Mouse (Mus musculus): Measurements from ENCODE around the gene Cd93.

The Cd93 gene

DNA sequence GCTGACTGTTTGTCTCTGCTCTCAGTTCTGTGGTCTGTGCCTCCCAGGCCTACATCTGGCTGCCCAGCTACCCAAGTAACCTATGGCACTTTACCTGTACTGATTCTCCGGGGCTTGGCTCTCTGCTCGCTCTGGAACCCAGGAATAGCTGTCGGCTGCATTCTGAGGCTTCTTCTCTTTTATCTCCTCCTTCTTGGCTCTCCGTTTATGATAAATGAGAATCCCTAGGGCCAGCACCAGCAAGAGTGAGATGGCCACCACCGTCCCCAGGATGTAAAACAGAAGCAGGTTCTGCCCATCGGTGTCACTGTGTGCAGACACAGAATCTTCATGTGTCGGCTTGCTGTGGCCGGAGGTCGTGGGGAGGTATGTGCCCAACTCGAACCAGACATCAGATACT is 1.9 kb downstream of the Cd93 start:
- no peak for DNase-seq

- DNase-seq, result no peak
Measured at GRCm38 (mm10) chr2:148439691-148440276, 3.6 kb downstream of the Cd93 start.

DNA sequence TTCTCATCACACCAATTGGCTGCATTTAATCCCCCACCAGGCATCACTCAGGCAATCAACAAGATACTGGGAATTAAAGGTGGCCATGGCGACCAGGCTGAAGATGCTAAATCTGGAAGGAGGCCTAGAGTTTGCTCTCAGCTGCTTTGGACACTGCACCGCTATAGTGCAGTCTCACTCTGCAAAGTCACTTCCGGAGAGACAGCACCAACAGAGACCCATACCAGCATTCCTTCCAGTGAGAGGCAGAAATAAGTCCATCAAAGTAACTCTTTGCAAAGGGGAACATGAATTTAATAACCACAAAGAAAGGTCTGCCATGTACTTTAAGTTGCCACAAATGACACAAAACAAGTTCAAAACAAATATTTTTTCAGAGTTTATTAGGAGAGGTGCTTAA is 7.1 kb downstream of the Cd93 start:
- no peak for DNase-seq

- no peak for DNase-seq
Measured at GRCm38 (mm10) chr2:148432346-148432745, 11.0 kb downstream of the Cd93 start.

- no peak for DNase-seq
Measured at GRCm38 (mm10) chr2:148430941-148431340, 12.4 kb downstream of the Cd93 start.

GRCm38 (mm10) chr2:148429001-148429505 is 14.3 kb downstream of the Cd93 start:
- DNase-seq, result no peak

GRCm38 (mm10) chr2:148428523-148428922 is 14.8 kb downstream of the Cd93 start:
- no peak for DNase-seq

- no peak for DNase-seq
Measured at GRCm38 (mm10) chr2:148427553-148427952, 15.8 kb downstream of the Cd93 start.

DNA sequence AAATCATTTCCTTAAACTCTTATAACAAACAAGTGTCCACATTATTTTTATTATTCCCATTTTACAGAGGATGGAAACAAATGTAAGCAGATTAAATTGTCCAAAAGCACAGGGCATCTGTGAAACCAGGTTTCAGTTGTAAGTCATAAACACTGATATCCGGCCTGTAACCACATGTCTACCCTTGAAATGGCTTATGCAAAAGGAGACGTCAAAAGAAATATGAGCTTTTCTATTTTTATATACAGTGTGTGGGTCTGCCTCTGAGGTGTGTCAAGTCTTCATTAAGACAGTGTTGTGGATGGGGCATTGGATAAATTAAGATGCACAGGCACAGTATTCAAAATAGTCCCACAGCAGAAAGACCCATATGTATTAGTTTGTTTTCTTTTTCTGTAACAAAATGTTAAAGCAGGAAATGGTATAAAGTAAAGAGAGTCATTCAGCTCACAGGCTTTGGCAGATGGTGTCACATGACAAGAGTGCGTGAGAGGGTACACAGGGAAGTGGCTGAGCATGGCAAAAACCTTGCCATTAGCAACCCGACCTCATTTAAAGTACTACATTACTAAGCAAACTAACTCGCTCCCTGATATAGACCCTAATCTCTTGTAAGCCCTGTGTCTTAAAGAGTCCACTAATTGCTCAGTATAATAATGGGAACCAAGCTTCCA is 17.5 kb downstream of the Cd93 start:
- no peak for DNase-seq

DNA sequence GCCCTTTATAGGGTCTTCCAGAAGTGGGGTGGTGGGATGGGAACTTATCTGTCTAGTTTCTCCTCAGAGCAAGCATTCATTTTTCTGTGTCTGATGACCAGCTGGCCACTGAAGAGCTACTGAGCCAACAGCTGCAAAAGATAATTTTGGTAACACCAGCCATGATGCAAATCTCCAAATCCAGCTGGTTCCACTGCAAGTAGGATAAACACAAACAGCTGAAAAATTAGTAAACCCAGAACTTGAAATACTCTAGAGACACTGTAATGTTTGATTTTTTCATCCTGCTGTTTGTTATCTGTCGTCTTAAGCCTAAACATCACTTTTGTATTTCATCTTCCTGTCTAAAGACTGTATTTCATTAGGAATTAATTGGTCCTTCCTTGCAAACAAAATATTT is 21.7 kb downstream of the Cd93 start:
- DNase-seq, result no peak

GRCm38 (mm10) chr2:148421112-148421511 is 22.3 kb downstream of the Cd93 start:
- DNase-seq, result no peak

- DNase-seq, result no peak
Measured at GRCm38 (mm10) chr2:148419776-148420175, 23.6 kb downstream of the Cd93 start.

DNA sequence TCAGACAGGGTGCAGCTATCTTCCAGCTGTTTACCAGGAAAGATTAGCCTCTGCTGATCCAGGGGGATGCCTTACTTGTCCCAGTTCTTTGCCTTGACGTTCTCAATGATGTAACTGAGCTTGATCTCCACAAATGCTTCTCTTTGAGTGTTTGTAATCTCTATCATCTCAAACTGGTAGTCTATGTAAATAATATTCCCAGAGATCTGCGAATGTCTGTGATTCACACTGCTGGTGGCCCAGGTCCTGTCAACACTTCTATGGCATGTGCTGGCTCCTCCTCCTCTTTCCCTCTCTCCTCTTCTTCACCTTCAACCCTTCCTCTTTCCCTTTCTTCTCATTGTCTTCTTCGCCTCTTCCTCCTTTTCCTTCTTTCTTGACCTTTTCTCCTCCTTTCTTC is 24.2 kb downstream of the Cd93 start:
- DNase-seq, result no peak

DNA sequence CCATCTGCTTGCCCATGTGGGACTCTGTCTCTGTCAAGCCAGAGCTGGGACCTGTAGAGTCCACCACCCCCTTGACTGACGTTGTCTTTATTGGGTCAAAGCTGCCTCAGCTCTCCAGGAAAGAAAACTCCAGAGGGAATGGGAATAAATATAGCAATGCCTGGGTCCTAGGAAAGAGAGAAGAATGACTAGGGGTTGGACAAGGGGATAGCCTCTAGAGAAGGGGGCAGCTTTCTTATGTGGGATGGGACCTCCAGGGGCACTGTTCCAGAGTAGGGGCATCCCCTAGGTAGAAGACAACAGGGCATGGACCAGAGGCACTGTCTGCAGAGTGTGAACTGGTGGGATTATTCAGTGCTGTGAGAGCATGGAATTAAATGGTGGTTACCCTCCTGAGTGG is 33.5 kb downstream of the Cd93 start:
- DNase-seq, result no peak

DNA sequence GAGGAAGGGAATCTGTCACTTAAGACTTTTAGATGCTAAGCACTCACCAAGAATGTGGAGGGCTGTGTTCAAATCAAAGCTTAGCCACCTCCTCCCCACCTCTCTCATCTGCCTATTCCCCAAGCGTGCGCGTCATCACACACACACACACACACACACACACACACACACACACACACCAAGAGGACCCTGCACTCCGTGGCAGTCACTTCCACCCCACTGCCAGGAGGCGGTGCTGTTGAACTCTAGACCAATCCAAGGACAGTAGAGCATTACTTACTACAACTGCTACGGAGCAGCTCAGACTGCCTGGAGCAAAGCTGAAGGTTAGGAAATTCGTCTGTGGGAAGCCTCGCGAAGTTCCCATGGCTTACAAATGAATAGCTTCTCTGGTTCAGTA is 34.2 kb downstream of the Cd93 start:
- peak; percentile 88 to 90 for DNase-seq

DNA sequence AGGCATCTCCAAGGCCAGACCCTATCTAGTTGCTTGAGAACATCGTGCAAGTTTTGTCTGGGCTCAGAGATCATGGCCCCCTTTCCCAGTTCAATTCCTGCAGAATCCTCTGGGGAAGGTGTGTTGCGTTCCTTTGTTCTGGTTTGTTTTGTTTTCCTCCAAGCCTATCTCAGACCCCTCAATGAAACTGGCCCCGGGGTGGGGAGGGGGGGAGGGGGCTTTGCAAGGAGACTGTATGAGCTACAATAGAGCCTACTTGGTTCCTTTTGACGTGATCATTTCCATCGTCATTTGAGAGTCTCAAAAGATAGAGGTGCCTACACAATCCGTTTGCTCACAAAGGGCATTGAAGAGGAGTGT is 34.6 kb downstream of the Cd93 start:
- DNase-seq, result no peak

DNA sequence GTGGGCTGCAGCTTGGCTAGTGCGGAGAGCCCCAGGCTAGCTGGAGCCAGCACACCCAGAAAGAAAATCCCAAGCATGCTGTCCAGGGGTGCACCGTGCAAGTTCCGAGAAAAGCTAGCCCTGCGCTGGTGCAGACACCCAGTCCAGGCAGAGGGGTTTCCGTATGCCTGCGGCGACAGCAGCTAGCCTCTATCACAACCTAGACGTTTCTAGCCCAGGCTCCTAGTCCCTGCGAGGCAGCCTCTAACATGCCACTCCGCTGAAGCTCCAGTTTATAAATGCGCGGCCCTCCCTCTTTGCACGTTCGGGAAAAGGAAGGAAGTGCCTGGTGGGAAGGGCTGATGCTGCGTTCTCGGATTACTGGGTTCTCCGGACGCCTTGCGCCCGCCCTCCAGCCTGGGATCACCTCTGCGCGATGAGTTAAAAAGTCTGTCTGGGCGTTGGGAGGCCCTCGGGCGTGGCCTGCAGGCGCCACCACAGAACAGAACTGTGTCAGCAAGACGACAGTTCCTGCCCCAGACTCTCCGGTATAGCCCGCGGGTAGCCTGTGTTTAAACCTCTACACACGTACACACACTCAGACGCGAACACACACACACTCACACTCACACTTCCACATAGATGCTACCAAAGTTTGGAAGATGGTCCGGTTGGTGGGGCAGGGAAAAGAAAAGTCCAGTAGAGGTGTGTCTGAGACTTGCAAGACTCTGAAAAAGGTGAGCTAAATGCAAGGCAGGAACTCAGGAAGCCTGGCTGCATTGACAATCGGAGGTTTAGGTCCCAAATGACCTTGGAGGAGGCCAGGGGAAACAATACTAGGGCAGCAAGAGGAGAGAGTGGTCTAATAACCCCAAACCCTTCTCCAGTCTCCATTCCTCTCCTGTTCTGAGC is 35.2 kb downstream of the Cd93 start, which contains the start of gene Thbd:
TSS of gene Thbd (minus strand) at position 319 of the 891 bp plus-strand sequence.
- DNase-seq, result peak; percentile 91 to 92

GRCm38 (mm10) chr2:148406971-148407869 is 36.1 kb downstream of the Cd93 start:
- peak; percentile 58 to 64 for DNase-seq

GRCm38 (mm10) chr2:148406160-148406970 is 37.0 kb downstream of the Cd93 start:
- peak; percentile 56 to 65 for DNase-seq

DNA sequence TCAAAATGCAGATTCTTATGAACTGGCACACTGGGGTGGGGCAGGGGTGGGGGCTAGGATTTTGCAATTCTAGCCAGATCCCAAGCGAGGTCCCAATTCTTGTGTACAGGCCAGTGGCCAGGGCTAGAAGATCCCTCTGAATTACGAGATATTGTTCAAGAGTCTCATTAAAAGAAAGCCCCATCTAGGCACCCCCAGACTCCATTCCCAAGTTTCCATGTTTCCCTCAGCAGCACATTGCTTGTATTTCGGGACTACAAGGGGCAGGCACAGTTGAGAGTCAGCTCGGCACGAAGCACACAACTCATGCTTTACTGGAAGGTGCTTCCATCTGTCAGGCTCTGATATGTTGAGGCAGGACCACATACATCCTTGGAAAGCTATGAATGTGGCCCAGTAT is 38.5 kb downstream of the Cd93 start:
- DNase-seq, result no peak

- no peak for DNase-seq
Measured at GRCm38 (mm10) chr2:148402227-148402626, 41.1 kb downstream of the Cd93 start.
